Mouse (Mus musculus) limb, embryonic 11.5 days (tissue): ENCODE measurements around the gene Vmn1r9. TPM values are rescaled to one million over a fixed set of nuclear protein-coding genes. Genes with fewer than 3 reads are reported as not detected.
"Not testable (repeated sequence)": the region's sequence is repeated elsewhere in the genome, so short reads cannot be mapped to it uniquely, and the experiment has no call there.

Experiments
- ATAC-seq: fragments of 200-750 bp; cut with Nextera tagmentation; 2 replicates; pipeline ENCODE4 v1.8.0; 2017; ENCODE audit warnings: low read depth; ENCODE audit not compliant: insufficient number of reproducible peaks, low FRiP score, low TSS enrichment
- DNase-seq: peaks from one replicate; pipeline ENCODE4 v3.0.0-alpha.2; 2015; ENCODE audit warnings: low spot score
- H3K27ac ChIP-seq: fragments of 300-500 bp; sonication (generic); replicated peaks from 2 replicates; pipeline ENCODE4 v1.5.1; 2014; ENCODE audit warnings: low read depth, mild to moderate bottlenecking, low read length
- H3K27me3 ChIP-seq: fragments of 300-500 bp; sonication (generic); 2 replicates; pipeline ENCODE4 v1.6.1; 2014; ENCODE audit warnings: mild to moderate bottlenecking, low read length, mixed read lengths; ENCODE audit not compliant: control insufficient read depth, insufficient read depth
- H3K36me3 ChIP-seq: fragments of 300-500 bp; sonication (generic); 2 replicates; pipeline ENCODE4 v1.6.1; 2014; ENCODE audit warnings: mild to moderate bottlenecking, low read length, moderate library complexity, mixed read lengths; ENCODE audit not compliant: control insufficient read depth, insufficient read depth
- H3K4me1 ChIP-seq: fragments of 300-500 bp; sonication (generic); 2 replicates; pipeline ENCODE4 v1.6.1; 2014; ENCODE audit warnings: low read length, mixed read lengths; ENCODE audit not compliant: control insufficient read depth, insufficient read depth
- H3K4me2 ChIP-seq: fragments of 300-500 bp; sonication (generic); 2 replicates; pipeline ENCODE4 v1.6.1; 2014; ENCODE audit warnings: low read depth, mild to moderate bottlenecking, moderate library complexity; ENCODE audit not compliant: severe bottlenecking
- H3K4me3 ChIP-seq: fragments of 300-500 bp; sonication (generic); 2 replicates; pipeline ENCODE4 v1.5.1; 2014; ENCODE audit warnings: low read depth, low read length
- H3K9ac ChIP-seq: fragments of 300-500 bp; sonication (generic); 2 replicates; pipeline ENCODE4 v1.6.1; 2014; ENCODE audit warnings: mild to moderate bottlenecking, low read length
- H3K9me3 ChIP-seq: fragments of 300-500 bp; sonication (generic); 2 replicates; pipeline ENCODE4 v1.6.1; 2016; ENCODE audit warnings: low read length; ENCODE audit not compliant: control insufficient read depth
- WGBS: fragments of 180-500 bp; shearing (Covaris S2); extraction: QIAGEN DNeasy Blood & Tissue Kit; methylation state at CpG from one replicate; pipeline ENCODE4 v1.1.7; 2014; 5-methylcytosine and 5-hydroxymethylcytosine counted together
- polyA plus RNA-seq: library from polyadenylated mRNA; unstranded; fragments of >200 nt; fragmentation: Nextera tagmentation; extraction: Ambion mirVana; gene quantifications from 2 replicates; pipeline ENCODE4 v1.2.1, GENCODE M21; 2014

Gene Vmn1r9
- polyA plus RNA-seq, result not detected in 2 replicates

DNA sequence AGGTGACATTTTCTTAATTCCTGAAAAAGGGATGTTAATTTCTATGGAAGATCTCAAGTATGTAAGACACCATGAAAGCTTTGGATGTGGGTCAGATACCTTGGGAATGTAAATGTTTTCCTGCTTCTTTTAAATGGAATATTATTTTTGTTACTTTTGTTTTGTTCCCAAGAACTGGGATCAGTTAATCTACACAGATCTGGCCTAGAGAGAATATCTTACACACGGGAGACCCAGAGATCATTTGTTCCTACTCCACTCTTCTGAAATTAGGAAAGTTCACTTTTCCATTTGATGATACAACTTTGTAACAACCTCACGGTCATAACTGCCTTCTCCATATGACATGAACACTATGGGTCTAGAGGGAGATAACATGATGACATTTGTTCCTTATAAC, at the start of gene Vmn1r9:
TSS of gene Vmn1r9 (plus strand) at position 301 of the 400 bp plus-strand sequence.
- 81% methylated on average over 2 of the region's 2 CpGs for WGBS
- DNase-seq, result no peak

DNA sequence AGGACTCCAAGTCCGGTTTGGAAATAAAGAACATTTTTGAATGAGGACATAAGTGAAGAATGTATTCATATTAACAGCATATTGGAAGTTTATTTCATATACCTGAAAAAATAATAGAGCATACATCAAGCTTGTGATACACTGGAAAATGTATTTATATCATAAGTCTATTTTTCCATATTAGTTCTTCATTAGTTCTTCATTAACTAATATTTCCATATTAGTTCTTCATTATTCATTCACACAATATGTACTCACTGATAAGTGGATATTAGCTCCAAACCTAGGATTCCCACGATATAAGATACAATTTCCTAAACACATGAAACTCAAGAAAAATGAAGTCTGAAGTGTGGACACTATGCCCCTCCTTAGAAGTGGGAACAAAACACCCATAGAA, 41.4 kb upstream of the Vmn1r9 start, which contains the start of gene Vmn1r7:
TSS of gene Vmn1r7 (minus strand) at position 101 of the 400 bp plus-strand sequence.
- H3K27ac ChIP-seq, H3K9me3 ChIP-seq, H3K27me3 ChIP-seq, H3K36me3 ChIP-seq, H3K4me2 ChIP-seq, ATAC-seq, DNase-seq, H3K4me1 ChIP-seq, H3K4me3 ChIP-seq, H3K9ac ChIP-seq: not testable (repeated sequence)
- 91% methylated on average over 2 of the region's 2 CpGs for WGBS

More for the DNA sequence above, at the start of gene Vmn1r9:
- H3K27ac ChIP-seq, result no peak within 1 kb of the TSS
- H3K4me3 ChIP-seq, result no peak within 1 kb of the TSS
- H3K9ac ChIP-seq, result no peak within 1 kb of the TSS
- H3K4me2 ChIP-seq, result no peak within 1 kb of the TSS
- ATAC-seq, result no peak
- H3K4me1 ChIP-seq, result no peaks in the 10 kb centered on the region
- H3K36me3 ChIP-seq, result no peaks in the 10 kb centered on the region
- H3K9me3 ChIP-seq, result no peaks in the 10 kb centered on the region
- H3K27me3 ChIP-seq, result no peaks in the 10 kb centered on the region

DNA sequence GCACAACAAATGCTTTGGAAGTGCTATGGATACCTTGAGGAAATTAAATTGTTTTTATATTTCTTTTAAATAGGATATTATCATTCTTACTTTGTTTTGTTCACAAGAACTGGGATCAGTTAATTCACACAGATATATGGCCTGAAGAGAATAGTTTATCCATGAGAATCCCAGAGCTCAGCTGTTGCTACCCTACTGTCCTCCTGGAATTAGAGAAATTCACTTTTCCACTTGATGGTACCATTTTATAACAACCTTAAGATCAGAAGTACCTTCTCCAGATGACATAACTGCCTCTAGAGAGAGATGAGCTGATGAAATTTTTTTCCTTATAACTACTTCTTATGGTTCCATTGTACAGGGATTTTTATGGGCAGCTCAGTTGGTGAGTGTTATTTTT, 34.6 kb upstream of the Vmn1r9 start, which contains the start of gene Vmn1r8:
TSS of gene Vmn1r8 (plus strand) at position 301 of the 400 bp plus-strand sequence.
- H3K36me3 ChIP-seq, result no peaks in the 10 kb centered on the region
- H3K27ac ChIP-seq, result no peak within 1 kb of the TSS
- no peaks in the 10 kb centered on the region for H3K9me3 ChIP-seq
- H3K4me2 ChIP-seq, result no peak within 1 kb of the TSS
- ATAC-seq (no peak), DNase-seq (no peak)
- H3K4me1 ChIP-seq, result no peaks in the 10 kb centered on the region
- H3K4me3 ChIP-seq, result no peak within 1 kb of the TSS
- H3K27me3 ChIP-seq, result no peaks in the 10 kb centered on the region
- no peak within 1 kb of the TSS for H3K9ac ChIP-seq

DNA sequence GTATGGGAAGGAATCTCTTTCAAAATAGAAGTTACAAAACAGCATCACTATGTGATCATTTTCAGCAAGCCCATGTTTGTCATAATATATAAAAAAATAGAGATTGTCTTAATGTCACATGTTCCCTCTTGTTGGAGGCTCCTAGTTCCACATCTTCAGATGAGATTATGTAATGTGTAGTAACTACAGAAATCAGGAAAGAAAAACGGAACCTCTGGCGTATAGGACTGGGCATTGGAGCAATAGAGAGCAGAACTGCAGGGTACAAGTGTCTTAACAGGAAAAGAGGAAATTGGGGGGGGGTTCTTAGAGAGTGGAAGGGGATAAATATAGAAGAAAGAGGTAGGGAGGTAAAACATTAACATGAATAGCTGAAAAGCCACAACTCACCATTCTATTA, 31.9 kb upstream of the Vmn1r9 start:
- DNase-seq (no peak), ATAC-seq (no peak)
- H3K27ac ChIP-seq, result no peak overlapping the region
- no peaks in the 10 kb centered on the region for H3K9me3 ChIP-seq
- no peak overlapping the region for H3K4me2 ChIP-seq
- H3K27me3 ChIP-seq, result no peaks in the 10 kb centered on the region
- H3K9ac ChIP-seq, result no peak overlapping the region
- WGBS, result 91% methylated on average over 2 of the region's 2 CpGs
- no peaks in the 10 kb centered on the region for H3K4me1 ChIP-seq
- no peaks in the 10 kb centered on the region for H3K36me3 ChIP-seq
- no peak overlapping the region for H3K4me3 ChIP-seq

DNA sequence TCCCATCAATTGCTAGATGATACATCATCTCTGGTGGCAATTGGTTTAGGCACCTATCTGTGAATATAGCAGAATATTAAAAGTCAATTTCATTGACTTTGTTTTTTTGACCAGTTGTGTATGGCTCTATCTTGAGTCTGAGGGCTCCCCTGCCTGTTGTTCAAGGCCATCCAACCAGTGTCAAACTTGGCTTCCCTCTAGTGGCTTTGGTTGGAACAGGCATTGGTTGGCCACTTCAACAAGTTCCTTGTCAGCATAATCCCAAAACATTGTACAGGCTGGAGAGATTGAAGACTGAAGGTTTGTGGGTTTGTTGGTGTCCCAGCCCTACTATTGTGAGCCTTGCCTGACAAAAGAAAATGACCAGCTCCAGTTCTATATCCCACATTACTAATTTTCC, 2.9 kb upstream of the Vmn1r9 start:
- H3K4me2 ChIP-seq, result no peak overlapping the region
- DNase-seq (no peak), ATAC-seq (no peak)
- H3K27ac ChIP-seq, result no peak overlapping the region
- H3K4me1 ChIP-seq, result no peaks in the 10 kb centered on the region
- no peak overlapping the region for H3K9ac ChIP-seq
- no peak overlapping the region for H3K4me3 ChIP-seq
- no peaks in the 10 kb centered on the region for H3K27me3 ChIP-seq
- H3K9me3 ChIP-seq, result no peaks in the 10 kb centered on the region
- H3K36me3 ChIP-seq, result no peaks in the 10 kb centered on the region

DNA sequence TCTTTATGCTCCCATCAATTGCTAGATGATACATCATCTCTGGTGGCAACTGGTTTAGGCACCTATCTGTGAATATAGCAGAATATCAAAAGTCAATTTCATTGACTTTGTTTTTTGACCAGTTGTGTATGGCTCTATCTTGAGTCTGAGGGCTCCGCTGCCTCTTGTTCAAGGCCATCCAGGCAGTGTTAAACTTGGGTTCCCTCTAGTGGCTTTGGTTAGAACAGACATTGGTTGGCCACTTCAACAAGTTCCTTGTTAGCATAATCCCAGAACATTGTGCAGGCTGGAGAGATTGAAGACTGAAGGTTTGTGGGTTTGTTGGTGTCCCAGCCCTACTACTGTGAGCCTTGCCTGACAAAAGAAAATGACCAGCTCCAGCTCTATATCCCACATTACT, 39.8 kb downstream of the Vmn1r9 start:
- ATAC-seq (no peak), DNase-seq (no peak)
- H3K4me2 ChIP-seq, result no peak overlapping the region
- no peaks in the 10 kb centered on the region for H3K27me3 ChIP-seq
- no peaks in the 10 kb centered on the region for H3K36me3 ChIP-seq
- no peaks in the 10 kb centered on the region for H3K9me3 ChIP-seq
- no peaks in the 10 kb centered on the region for H3K4me1 ChIP-seq
- no peak overlapping the region for H3K27ac ChIP-seq
- no peak overlapping the region for H3K9ac ChIP-seq
- WGBS, result 63% methylated on average over 1 of the region's 1 CpGs
- no peak overlapping the region for H3K4me3 ChIP-seq

DNA sequence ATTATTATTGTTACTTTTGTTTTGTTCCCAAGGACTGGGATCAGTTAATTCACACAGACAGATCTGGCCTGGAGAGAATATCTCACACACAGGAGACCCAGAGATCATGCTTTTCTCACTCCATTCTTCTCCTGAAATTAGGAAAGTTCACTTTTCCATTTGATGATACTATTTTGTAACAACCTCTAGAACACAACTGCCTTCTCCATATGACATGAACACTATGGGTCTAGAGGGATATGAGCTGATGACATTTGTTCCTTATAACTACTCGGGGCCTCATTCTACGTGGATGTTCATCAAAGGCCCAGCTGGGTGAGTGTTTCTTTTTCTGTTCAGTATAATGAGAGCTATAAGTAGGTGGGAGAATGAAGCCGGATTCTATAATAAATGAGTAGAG, 42.6 kb downstream of the Vmn1r9 start, which contains the start of gene Vmn1r10:
TSS of gene Vmn1r10 (plus strand) at position 301 of the 400 bp plus-strand sequence.
- Histone ChIP-seq H3K9me3 (no peaks in the 10 kb centered on the region), H3K4me2 (no peak within 1 kb of the TSS), H3K4me3 (no peak within 1 kb of the TSS), H3K27ac (no peak within 1 kb of the TSS), H3K9ac (no peak within 1 kb of the TSS), H3K4me1 (no peaks in the 10 kb centered on the region), H3K27me3 (no peaks in the 10 kb centered on the region), H3K36me3 (no peaks in the 10 kb centered on the region)
- whole genome bisulfite sequencing, result 79% methylated on average over 3 of the region's 3 CpGs
- DNase-seq (no peak), ATAC-seq (no peak)

Other genes starting within 250 kb of the Vmn1r9 start
- 72.3 and 73.0 TPM in 2 replicates for gene Fkbp9, start 234.7 kb upstream of the Vmn1r9 start, polyA plus RNA-seq
- 61.6 and 64.9 TPM in 2 replicates for gene Nt5c3, start 142.9 kb upstream of the Vmn1r9 start, polyA plus RNA-seq
- gene Vmn1r4, start 142.8 kb upstream of the Vmn1r9 start, polyA plus RNA-seq, result 0.16 and 0.35 TPM in 2 replicates
- not detected in 2 replicates for gene Vmn1r5, start 96.5 kb upstream of the Vmn1r9 start, polyA plus RNA-seq
- gene Vmn1r6, start 69.5 kb upstream of the Vmn1r9 start, polyA plus RNA-seq, result not detected in 2 replicates
- gene Vmn1r7, start 41.5 kb upstream of the Vmn1r9 start, polyA plus RNA-seq, result not detected in 2 replicates
- gene Vmn1r8, start 34.5 kb upstream of the Vmn1r9 start, polyA plus RNA-seq, result not detected in 2 replicates
- not detected in 2 replicates for gene Vmn1r10, start 42.7 kb downstream of the Vmn1r9 start, polyA plus RNA-seq
- gene Vmn1r11, start 66.7 kb downstream of the Vmn1r9 start, polyA plus RNA-seq, result not detected in 2 replicates
- not detected in 2 replicates for gene Vmn1r12, start 90.1 kb downstream of the Vmn1r9 start, polyA plus RNA-seq
- gene Vmn1r13, start 136.5 kb downstream of the Vmn1r9 start, polyA plus RNA-seq, result not detected in 2 replicates
- gene Vmn1r14, start 164.9 kb downstream of the Vmn1r9 start, polyA plus RNA-seq, result not detected in 2 replicates
- gene Vmn1r15, start 191.2 kb downstream of the Vmn1r9 start, polyA plus RNA-seq, result not detected in 2 replicates